Mouse (Mus musculus): ENCODE data around the gene Cdc123. TPM values are rescaled to one million over a fixed set of nuclear protein-coding genes. Genes with fewer than 3 reads are reported as not detected.

Cdc123 gene
- polyA plus RNA-seq, 1 experiment from 2014 or later = 139 TPM

GRCm38 (mm10) chr2:5804440-5805045 lies 40.4 kb downstream of the Cdc123 start:
- WGBS (ENCODE audit: insufficient replicate concordance) = 31% methylated on average over 6 of the region's 6 CpGs

GRCm38 (mm10) chr2:5801927-5802590 lies 42.9 kb downstream of the Cdc123 start:
- Histone ChIP-seq H3K27me3 (no peaks in the 10 kb centered on the region), H3K36me3 (replicated peaks) (peaks cover 68% of the 10 kb centered on the region), H3K4me1 (replicated peaks) (peaks cover 14% of the 10 kb centered on the region), H3K4me3 (replicated peaks) (no peak overlapping the region), H3K9ac (no peak overlapping the region), H3K4me2 (peak overlapping the region; percentile 20; the same call in 1 of the 2 replicates), H3K9me3 (replicated peaks) (no peaks in the 10 kb centered on the region), H3K27ac (replicated peaks) (0 out of 2 replicates have a peak overlapping the region, but pooled peaks have one; percentile 55)
- 67% methylated on average over 10 of the region's 10 CpGs for WGBS (ENCODE audit: insufficient replicate concordance)
- ATAC-seq (ENCODE audit: insufficient read depth) = no peak

More at GRCm38 (mm10) chr2:5804440-5805045, 40.4 kb downstream of the Cdc123 start:
- H3K9me3 ChIP-seq (replicated peaks) = no peaks in the 10 kb centered on the region
- ATAC-seq (ENCODE audit: insufficient read depth) = no peak
- H3K9ac ChIP-seq = no peak overlapping the region
- H3K4me1 ChIP-seq (replicated peaks) = peaks cover 14% of the 10 kb centered on the region
- H3K27me3 ChIP-seq = no peaks in the 10 kb centered on the region
- H3K4me2 ChIP-seq = no peak overlapping the region
- no peak overlapping the region for H3K4me3 ChIP-seq (replicated peaks)
- no peak overlapping the region for H3K27ac ChIP-seq (replicated peaks)
- H3K36me3 ChIP-seq (replicated peaks) = peaks cover 68% of the 10 kb centered on the region

- Histone ChIP-seq H3K9me3 (replicated peaks) (no peaks in the 10 kb centered on the region), H3K4me2 (peak overlapping the region; percentile 20), H3K36me3 (replicated peaks) (peaks cover 74% of the 10 kb centered on the region), H3K27ac (replicated peaks) (peak overlapping the region; percentile 55; the same call in 1 of the 2 replicates), H3K4me3 (replicated peaks) (no peak overlapping the region), H3K4me1 (replicated peaks) (peaks cover 14% of the 10 kb centered on the region), H3K9ac (no peak overlapping the region), H3K27me3 (no peaks in the 10 kb centered on the region)
- peak; percentile 80 for ATAC-seq (ENCODE audit: insufficient read depth)
- 19% methylated on average over 9 of the region's 9 CpGs for WGBS (ENCODE audit: insufficient replicate concordance)
These were observed 43.8 kb downstream of the Cdc123 start for GRCm38 (mm10) chr2:5801182-5801640.

GRCm38 (mm10) chr2:5797816-5798672 lies 46.9 kb downstream of the Cdc123 start:
- peaks cover 77% of the 10 kb centered on the region for H3K36me3 ChIP-seq (replicated peaks)
- H3K9ac ChIP-seq = no peak overlapping the region
- H3K4me2 ChIP-seq = no peak overlapping the region
- WGBS (ENCODE audit: insufficient replicate concordance) = 80% methylated on average over 11 of the region's 11 CpGs
- no peak for ATAC-seq (ENCODE audit: insufficient read depth)
- no peak overlapping the region for H3K4me3 ChIP-seq (replicated peaks)
- H3K9me3 ChIP-seq (replicated peaks) = no peaks in the 10 kb centered on the region
- H3K27me3 ChIP-seq = no peaks in the 10 kb centered on the region
- no peak overlapping the region for H3K27ac ChIP-seq (replicated peaks)
- peaks cover 14% of the 10 kb centered on the region for H3K4me1 ChIP-seq (replicated peaks)

- H3K4me1 ChIP-seq (replicated peaks) = 0 out of 2 replicates have a peak, but pooled peaks cover 5% of the 10 kb centered on the region
- WGBS (ENCODE audit: insufficient replicate concordance) = 78% methylated on average over 10 of the region's 10 CpGs
- H3K36me3 ChIP-seq (replicated peaks) = peaks cover 46% of the 10 kb centered on the region
- no peak overlapping the region for H3K9ac ChIP-seq
- ATAC-seq (ENCODE audit: insufficient read depth) = no peak
- no peak overlapping the region for H3K27ac ChIP-seq (replicated peaks)
- no peak overlapping the region for H3K4me3 ChIP-seq (replicated peaks)
- H3K9me3 ChIP-seq (replicated peaks) = no peaks in the 10 kb centered on the region
- H3K4me2 ChIP-seq = no peak overlapping the region
- no peaks in the 10 kb centered on the region for H3K27me3 ChIP-seq
These were observed 51.2 kb downstream of the Cdc123 start for GRCm38 (mm10) chr2:5793771-5794170.

GRCm38 (mm10) chr2:5792056-5792455 lies 52.9 kb downstream of the Cdc123 start:
- no peak for ATAC-seq (ENCODE audit: insufficient read depth)
- 77% methylated on average over 5 of the region's 5 CpGs for WGBS (ENCODE audit: insufficient replicate concordance)
- H3K27ac ChIP-seq (replicated peaks) = no peak overlapping the region
- H3K4me3 ChIP-seq (replicated peaks) = no peak overlapping the region
- H3K9me3 ChIP-seq (replicated peaks) = no peaks in the 10 kb centered on the region
- H3K4me1 ChIP-seq (replicated peaks) = 0 out of 2 replicates have a peak, but pooled peaks cover 5% of the 10 kb centered on the region
- no peak overlapping the region for H3K4me2 ChIP-seq
- no peak overlapping the region for H3K9ac ChIP-seq
- no peaks in the 10 kb centered on the region for H3K27me3 ChIP-seq
- H3K36me3 ChIP-seq (replicated peaks) = peaks cover 33% of the 10 kb centered on the region

- Histone ChIP-seq H3K4me1 (replicated peaks) (0 out of 2 replicates have a peak, but pooled peaks cover 5% of the 10 kb centered on the region), H3K27ac (replicated peaks) (no peak overlapping the region), H3K27me3 (no peaks in the 10 kb centered on the region), H3K9me3 (replicated peaks) (no peaks in the 10 kb centered on the region), H3K4me3 (replicated peaks) (no peak overlapping the region), H3K36me3 (replicated peaks) (peaks cover 10% of the 10 kb centered on the region), H3K4me2 (no peak overlapping the region), H3K9ac (no peak overlapping the region)
- no peak for ATAC-seq (ENCODE audit: insufficient read depth)
- WGBS (ENCODE audit: insufficient replicate concordance) = 33% methylated on average over 4 of the region's 4 CpGs
These were observed 55.3 kb downstream of the Cdc123 start for GRCm38 (mm10) chr2:5789625-5790160.

- H3K27me3 ChIP-seq = no peaks in the 10 kb centered on the region
- ATAC-seq (ENCODE audit: insufficient read depth) = no peak
- no peak overlapping the region for H3K9ac ChIP-seq
- no peaks in the 10 kb centered on the region for H3K36me3 ChIP-seq (replicated peaks)
- WGBS (ENCODE audit: insufficient replicate concordance) = 77% methylated on average over 3 of the region's 3 CpGs
- H3K4me2 ChIP-seq = no peak overlapping the region
- no peak overlapping the region for H3K27ac ChIP-seq (replicated peaks)
- no peak overlapping the region for H3K4me3 ChIP-seq (replicated peaks)
- H3K9me3 ChIP-seq (replicated peaks) = no peaks in the 10 kb centered on the region
- 0 out of 2 replicates have a peak, but pooled peaks cover 5% of the 10 kb centered on the region for H3K4me1 ChIP-seq (replicated peaks)
These were observed 57.6 kb downstream of the Cdc123 start for GRCm38 (mm10) chr2:5787391-5787790.

- no peaks in the 10 kb centered on the region for H3K9me3 ChIP-seq (replicated peaks)
- 38% methylated on average over 2 of the region's 2 CpGs for WGBS (ENCODE audit: insufficient replicate concordance)
- no peak for ATAC-seq (ENCODE audit: insufficient read depth)
- no peaks in the 10 kb centered on the region for H3K36me3 ChIP-seq (replicated peaks)
- H3K4me2 ChIP-seq = no peak overlapping the region
- H3K27me3 ChIP-seq = no peaks in the 10 kb centered on the region
- no peak overlapping the region for H3K9ac ChIP-seq
- H3K4me3 ChIP-seq (replicated peaks) = no peak overlapping the region
- H3K4me1 ChIP-seq (replicated peaks) = no peaks in the 10 kb centered on the region
- H3K27ac ChIP-seq (replicated peaks) = no peak overlapping the region
These were observed 72.5 kb downstream of the Cdc123 start for GRCm38 (mm10) chr2:5772464-5772863.

GRCm38 (mm10) chr2:5770708-5771241 lies 74.2 kb downstream of the Cdc123 start:
- peak; percentile 51; the same call in 1 of the 2 replicates for ATAC-seq (ENCODE audit: insufficient read depth)
- Histone ChIP-seq H3K4me2 (no peak overlapping the region), H3K4me1 (replicated peaks) (no peaks in the 10 kb centered on the region), H3K27me3 (no peaks in the 10 kb centered on the region), H3K36me3 (replicated peaks) (no peaks in the 10 kb centered on the region), H3K9me3 (replicated peaks) (no peaks in the 10 kb centered on the region), H3K27ac (replicated peaks) (0 out of 2 replicates have a peak overlapping the region, but pooled peaks have one; percentile 11), H3K4me3 (replicated peaks) (no peak overlapping the region), H3K9ac (no peak overlapping the region)
- WGBS (ENCODE audit: insufficient replicate concordance) = 11% methylated on average over 8 of the region's 8 CpGs

Measured in liver, embryonic 15.5 days (tissue).